Mouse (Mus musculus) forebrain, embryonic 11.5 days (tissue): ENCODE data around the gene Ormdl1. TPM values are rescaled to one million over a fixed set of nuclear protein-coding genes. Genes with fewer than 3 reads are reported as not detected.
"Not testable (repeated sequence)": the region's sequence is repeated elsewhere in the genome, so short reads cannot be mapped to it uniquely, and the experiment has no call there.

ENCODE experiments used
- ATAC-seq: fragments of 200-750 bp; cut with Nextera tagmentation; replicated peaks from 2 replicates; pipeline ENCODE4 v1.8.0; 2017; ENCODE audit warnings: moderate TSS enrichment; ENCODE audit not compliant: low FRiP score
- DNase-seq: peaks from one replicate; pipeline ENCODE4 v3.0.0-alpha.2; 2017; ENCODE audit warnings: low spot score
- H3K27ac ChIP-seq: fragments of 300-500 bp; sonication (generic); 2 replicates; pipeline ENCODE4 v1.5.1; 2014; ENCODE audit warnings: low read depth, low read length
- H3K27me3 ChIP-seq: fragments of 300-500 bp; sonication (generic); 2 replicates; pipeline ENCODE4 v1.6.1; 2014; ENCODE audit warnings: mild to moderate bottlenecking, low read length, mixed read lengths; ENCODE audit not compliant: control insufficient read depth, insufficient read depth
- H3K36me3 ChIP-seq: fragments of 300-500 bp; sonication (generic); 2 replicates; pipeline ENCODE4 v1.6.1; 2014; ENCODE audit warnings: mild to moderate bottlenecking, low read length, moderate library complexity, mixed read lengths; ENCODE audit not compliant: control insufficient read depth, insufficient read depth
- H3K4me1 ChIP-seq: fragments of 300-500 bp; sonication (generic); replicated peaks from 2 replicates; pipeline ENCODE4 v1.6.1; 2014; ENCODE audit warnings: low read length, mixed read lengths; ENCODE audit not compliant: control insufficient read depth, insufficient read depth
- H3K4me2 ChIP-seq: fragments of 300-500 bp; sonication (generic); 2 replicates; pipeline ENCODE4 v1.6.1; 2014; ENCODE audit warnings: low read depth, mild to moderate bottlenecking, low read length, moderate library complexity, mixed read lengths; ENCODE audit not compliant: severe bottlenecking
- H3K4me3 ChIP-seq: fragments of 300-500 bp; sonication (generic); 2 replicates; pipeline ENCODE4 v1.5.1; 2014; ENCODE audit warnings: low read depth, low read length
- H3K9ac ChIP-seq: fragments of 300-500 bp; sonication (generic); 2 replicates; pipeline ENCODE4 v1.6.1; 2014; ENCODE audit warnings: low read length
- H3K9me3 ChIP-seq: fragments of 300-500 bp; sonication (generic); 2 replicates; pipeline ENCODE4 v1.6.1; 2016; ENCODE audit warnings: low read length, mixed read lengths; ENCODE audit not compliant: control insufficient read depth
- WGBS: fragments of 180-500 bp; shearing (Covaris S2); extraction: QIAGEN DNeasy Blood & Tissue Kit; methylation state at CpG from one replicate; pipeline ENCODE4 v1.1.7; 2014; 5-methylcytosine and 5-hydroxymethylcytosine counted together
- polyA plus RNA-seq: library from polyadenylated mRNA; unstranded; fragments of >200 nt; fragmentation: Nextera tagmentation; extraction: Ambion mirVana; gene quantifications from 2 replicates; pipeline ENCODE4 v1.2.1, GENCODE M21; 2014

Ormdl1 gene
- polyA plus RNA-seq, 1 experiment from 2014 or later, result 91.2 TPM

DNA sequence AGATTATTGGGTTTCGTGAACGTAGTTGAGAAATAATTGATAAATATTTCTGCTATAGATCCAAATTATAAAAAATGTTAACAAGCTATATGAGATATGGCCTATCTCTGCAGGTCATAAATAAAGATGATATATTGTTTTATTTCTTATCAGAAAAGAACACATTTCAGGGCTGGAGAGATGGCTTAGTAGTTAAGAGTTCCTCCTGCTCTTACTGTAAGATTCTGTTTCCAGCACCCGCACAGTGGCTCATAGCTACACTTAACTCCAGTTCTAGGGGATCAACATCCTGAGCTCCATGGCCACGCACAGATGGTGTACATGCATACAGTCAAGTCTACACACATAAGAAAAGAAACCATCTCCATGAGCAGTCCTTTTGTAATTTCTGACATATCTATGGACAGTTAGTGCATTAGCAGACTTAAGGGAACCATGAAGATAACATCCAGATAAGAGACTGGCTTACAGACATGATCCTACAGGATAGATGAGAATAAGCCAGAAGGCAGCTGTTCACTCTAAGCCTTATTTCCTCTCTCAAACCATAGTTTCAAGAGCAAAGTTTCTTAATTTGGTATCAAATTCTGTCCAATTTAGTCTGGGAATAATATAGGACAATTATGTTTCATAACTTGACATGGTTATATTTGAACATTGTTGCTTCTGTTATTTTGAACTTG, 24.9 kb downstream of the Ormdl1 start:
- Histone ChIP-seq H3K4me1 (no peaks in the 10 kb centered on the region), H3K9ac (no peak overlapping the region), H3K4me3 (no peak overlapping the region), H3K4me2 (no peak overlapping the region), H3K36me3 (peaks cover 2% of the 10 kb centered on the region; the same call in 1 of the 2 replicates), H3K27me3 (no peaks in the 10 kb centered on the region), H3K27ac (no peak overlapping the region), H3K9me3 (no peaks in the 10 kb centered on the region)
- DNase-seq (no peak), ATAC-seq (no peak)
- 96% methylated on average over 4 of the region's 4 CpGs for WGBS

DNA sequence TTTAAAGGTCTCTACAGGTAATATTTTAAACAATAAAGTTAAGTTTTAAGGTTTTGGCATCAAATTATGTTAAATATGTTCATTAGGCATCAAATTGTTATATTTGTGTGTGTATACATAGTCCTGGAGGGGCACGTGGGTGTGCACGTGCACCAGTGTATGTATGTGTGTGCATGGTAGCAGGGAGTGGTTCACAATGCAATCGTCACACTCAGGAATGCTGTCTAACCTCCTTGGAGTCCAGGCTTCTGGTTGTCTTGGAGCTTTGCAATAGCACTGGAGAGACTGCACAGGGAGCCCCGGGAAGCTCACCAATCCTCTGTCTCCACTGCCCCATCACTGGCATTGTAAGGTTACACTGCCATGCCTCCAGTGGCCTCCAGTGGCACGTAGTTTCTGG, 26.4 kb downstream of the Ormdl1 start:
- ATAC-seq (no peak), DNase-seq (no peak)
- Histone ChIP-seq H3K9me3 (no peaks in the 10 kb centered on the region), H3K9ac (no peak overlapping the region), H3K4me1 (no peaks in the 10 kb centered on the region), H3K4me3 (no peak overlapping the region), H3K27me3 (no peaks in the 10 kb centered on the region), H3K4me2 (no peak overlapping the region), H3K36me3 (peaks cover 2% of the 10 kb centered on the region; the same call in 1 of the 2 replicates), H3K27ac (no peak overlapping the region)
- WGBS, result 95% methylated on average over 5 of the region's 5 CpGs

DNA sequence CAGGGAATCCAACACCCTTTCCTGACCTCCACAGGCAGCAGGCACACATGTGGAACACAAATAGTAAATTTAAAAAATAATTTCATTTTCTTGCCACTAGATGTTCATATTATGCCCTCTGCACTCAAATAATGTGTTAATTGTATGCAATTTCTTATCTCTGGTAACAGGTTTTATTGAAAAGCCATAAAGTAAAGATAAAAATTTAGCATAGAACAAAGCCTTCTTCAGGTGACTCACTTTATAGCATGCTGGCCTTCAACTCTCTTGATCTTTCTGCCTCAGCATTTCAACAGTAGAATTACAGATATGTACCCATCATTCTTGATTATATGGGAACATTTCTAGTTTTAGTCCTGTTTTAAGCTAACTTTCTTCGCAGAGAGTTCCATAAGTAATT, 27.4 kb downstream of the Ormdl1 start:
- WGBS, result 94% methylated on average over 1 of the region's 1 CpGs
- H3K4me1 ChIP-seq, result no peaks in the 10 kb centered on the region
- H3K36me3 ChIP-seq, result peaks cover 2% of the 10 kb centered on the region; the same call in 1 of the 2 replicates
- H3K27ac ChIP-seq, result no peak overlapping the region
- H3K4me3 ChIP-seq, result no peak overlapping the region
- no peaks in the 10 kb centered on the region for H3K9me3 ChIP-seq
- no peak overlapping the region for H3K4me2 ChIP-seq
- DNase-seq (no peak), ATAC-seq (no peak)
- H3K9ac ChIP-seq, result no peak overlapping the region
- no peaks in the 10 kb centered on the region for H3K27me3 ChIP-seq

DNA sequence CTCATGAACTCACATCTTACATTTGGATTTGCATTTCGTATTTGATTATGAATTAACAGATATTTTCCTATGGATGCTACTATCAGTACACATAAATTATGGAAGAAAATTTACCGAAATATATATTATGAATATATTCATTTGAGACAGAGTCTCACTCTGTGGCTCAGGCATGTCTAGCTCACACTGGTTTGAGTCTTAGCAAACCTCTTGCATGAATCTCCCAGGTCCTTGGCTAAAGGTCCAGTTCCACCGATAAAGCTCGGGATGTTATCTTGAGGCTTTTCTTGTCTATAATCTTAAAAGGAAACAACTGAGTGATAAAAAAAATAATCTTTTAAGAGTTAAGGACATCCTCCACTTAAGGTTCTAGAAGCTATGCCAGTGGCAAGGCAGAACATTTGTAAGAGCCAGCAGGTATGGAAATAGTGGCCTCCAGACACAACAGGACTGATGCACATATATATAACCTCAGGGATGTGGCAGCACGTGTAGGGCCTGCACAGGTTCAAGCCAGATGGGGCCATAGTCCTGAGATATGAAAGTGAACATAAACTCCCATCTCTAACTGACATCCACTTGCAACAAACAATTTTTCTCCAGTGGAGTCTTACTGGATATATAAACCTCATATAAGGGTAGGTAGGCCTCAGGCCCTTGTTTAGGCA, 28.1 kb downstream of the Ormdl1 start:
- Histone ChIP-seq H3K9me3 (no peaks in the 10 kb centered on the region), H3K36me3 (peaks cover 2% of the 10 kb centered on the region; the same call in 1 of the 2 replicates), H3K4me3 (no peak overlapping the region), H3K27me3 (no peaks in the 10 kb centered on the region), H3K4me1 (no peaks in the 10 kb centered on the region), H3K27ac (no peak overlapping the region), H3K4me2 (no peak overlapping the region), H3K9ac (no peak overlapping the region)
- no peak for DNase-seq
- ATAC-seq, result no peak
- WGBS, result 96% methylated on average over 5 of the region's 5 CpGs

DNA sequence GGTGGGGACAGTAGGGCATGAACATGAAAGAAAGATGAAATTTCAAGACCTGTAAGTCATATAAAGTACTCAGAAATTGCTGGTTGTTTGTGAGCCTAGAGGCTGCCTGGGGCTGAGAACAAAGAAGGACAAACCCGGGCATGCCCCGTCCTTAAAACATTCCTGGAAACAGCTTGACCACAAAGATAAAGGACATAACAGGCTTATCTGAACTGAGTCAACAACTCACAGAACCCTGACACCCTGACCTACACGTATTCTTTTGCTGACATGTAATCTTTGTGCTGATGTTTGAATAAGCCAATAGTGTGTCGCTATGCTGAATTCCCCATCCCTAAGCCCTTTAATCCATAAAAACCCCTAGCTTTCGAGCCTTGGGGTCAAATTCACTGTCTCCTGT, 36.6 kb downstream of the Ormdl1 start:
- H3K36me3 ChIP-seq, H3K4me2 ChIP-seq, DNase-seq, ATAC-seq, H3K4me3 ChIP-seq, H3K27ac ChIP-seq, H3K9me3 ChIP-seq, H3K4me1 ChIP-seq, H3K27me3 ChIP-seq, H3K9ac ChIP-seq: not testable (repeated sequence)
- 82% methylated on average over 5 of the region's 5 CpGs for WGBS

DNA sequence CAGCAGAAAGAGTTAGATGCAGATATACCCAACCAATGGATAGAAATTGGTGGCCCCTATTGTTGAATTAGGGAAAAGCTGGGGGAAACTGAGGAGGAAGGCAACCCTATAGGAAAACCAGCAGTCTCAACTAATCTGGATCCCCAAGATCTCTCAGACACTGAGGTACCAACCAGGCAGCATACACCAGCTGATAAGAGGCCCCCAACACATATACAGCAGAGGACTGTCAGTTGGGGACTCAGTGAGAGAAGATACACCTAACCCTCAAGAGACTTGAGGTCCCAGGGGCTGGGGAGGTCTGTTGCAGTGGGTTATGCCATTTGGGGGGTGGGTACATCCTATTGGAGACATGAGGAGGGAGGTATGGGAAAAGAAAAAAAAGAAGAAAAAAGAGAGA, 38.6 kb downstream of the Ormdl1 start:
- ATAC-seq, result no peak
- no peak overlapping the region for H3K27ac ChIP-seq

DNA sequence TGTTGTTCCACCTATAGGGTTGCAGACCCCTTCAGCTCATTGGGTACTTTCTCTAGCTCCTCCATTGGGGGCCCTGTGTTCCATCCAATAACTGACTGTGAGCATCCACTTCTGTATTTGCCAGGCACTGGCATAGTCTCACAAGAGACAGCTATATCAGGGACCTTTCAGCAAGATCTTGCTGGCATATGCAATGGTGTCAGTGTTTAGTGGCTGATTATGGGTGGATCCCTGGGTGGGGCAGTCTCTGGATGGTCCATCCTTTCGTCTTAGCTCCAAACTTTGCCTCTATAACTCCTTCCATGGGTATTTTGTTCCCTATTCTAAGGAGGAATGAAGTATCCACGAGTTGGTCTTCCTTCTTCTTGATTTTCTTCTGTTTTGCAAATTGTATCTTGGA, 40.5 kb downstream of the Ormdl1 start:
- H3K36me3 ChIP-seq, ATAC-seq, DNase-seq, H3K27me3 ChIP-seq, H3K4me3 ChIP-seq, H3K9ac ChIP-seq, H3K27ac ChIP-seq, H3K4me2 ChIP-seq, H3K9me3 ChIP-seq, H3K4me1 ChIP-seq: not testable (repeated sequence)
- 57% methylated on average over 2 of the region's 2 CpGs for WGBS

More for the DNA sequence above, 38.6 kb downstream of the Ormdl1 start:
- DNase-seq, result no peak
- H3K9ac ChIP-seq, result no peak overlapping the region
- no peak overlapping the region for H3K4me3 ChIP-seq
- H3K9me3 ChIP-seq, result no peaks in the 10 kb centered on the region
- H3K36me3 ChIP-seq, result no peaks in the 10 kb centered on the region
- no peaks in the 10 kb centered on the region for H3K4me1 ChIP-seq
- H3K4me2 ChIP-seq, result no peak overlapping the region
- no peaks in the 10 kb centered on the region for H3K27me3 ChIP-seq

DNA sequence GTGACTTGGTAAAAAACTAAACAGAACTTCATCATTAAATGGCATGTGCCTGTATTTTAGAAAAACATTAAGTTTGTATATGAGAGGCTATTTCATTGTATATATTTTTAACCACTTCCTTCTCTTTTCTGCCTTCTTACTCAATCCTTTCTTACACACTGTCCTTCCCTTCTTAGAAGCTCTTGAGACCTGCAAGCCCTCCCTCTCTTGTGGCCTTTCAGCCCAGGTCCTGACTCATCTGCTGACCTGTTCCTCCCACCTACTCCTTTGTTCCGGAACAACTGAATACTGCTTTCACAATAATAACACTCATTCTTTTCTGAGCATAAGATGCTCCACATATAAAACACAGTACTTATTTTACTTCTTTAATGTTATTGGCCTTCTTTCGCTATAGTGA, 44.2 kb downstream of the Ormdl1 start:
- H3K27me3 ChIP-seq, result no peaks in the 10 kb centered on the region
- no peak overlapping the region for H3K4me2 ChIP-seq
- H3K4me3 ChIP-seq, result no peak overlapping the region
- peaks cover 9% of the 10 kb centered on the region; the same call in 1 of the 2 replicates for H3K36me3 ChIP-seq
- no peak overlapping the region for H3K9ac ChIP-seq
- ATAC-seq (no peak), DNase-seq (no peak)
- 92% methylated on average over 2 of the region's 2 CpGs for WGBS
- H3K9me3 ChIP-seq, result no peaks in the 10 kb centered on the region
- no peaks in the 10 kb centered on the region for H3K4me1 ChIP-seq
- H3K27ac ChIP-seq, result no peak overlapping the region
